Mouse (Mus musculus): ENCODE measurements around the gene Hes2. TPM values are rescaled to one million over a fixed set of nuclear protein-coding genes. Genes with fewer than 3 reads are reported as not detected.

The Hes2 gene
- polyA plus RNA-seq, 1 experiment from 2014 or later = 1.0 TPM

GRCm38 (mm10) chr4:152185510-152186204 lies 27.0 kb downstream of the Hes2 start:
- peaks cover 18% of the 10 kb centered on the region for H3K4me1 ChIP-seq (ENCODE audit: control insufficient read depth, insufficient read depth, low read length)
- H3K4me2 ChIP-seq = peak overlapping the region; percentile 32
- ATAC-seq (ENCODE audit: low FRiP score) (peak; percentile 43; the same call in 1 of the 2 replicates), DNase-seq (ENCODE audit: low spot score, missing footprints) (peak; percentile 93)
- 4% methylated on average over 19 of the region's 19 CpGs for whole genome bisulfite sequencing
- no peak overlapping the region for H3K27ac ChIP-seq (ENCODE audit: low read depth, low read length)
- H3K36me3 ChIP-seq (ENCODE audit: control insufficient read depth, insufficient read depth, low read length) = no peaks in the 10 kb centered on the region
- H3K4me3 ChIP-seq (ENCODE audit: low read depth, low read length) = no peak overlapping the region
- peak overlapping the region; percentile 43 for H3K9ac ChIP-seq (ENCODE audit: low read length)
- no peaks in the 10 kb centered on the region for H3K9me3 ChIP-seq (ENCODE audit: control insufficient read depth, low read length)
- no peaks in the 10 kb centered on the region for H3K27me3 ChIP-seq (ENCODE audit: control insufficient read depth, insufficient read depth, low read length)

DNA sequence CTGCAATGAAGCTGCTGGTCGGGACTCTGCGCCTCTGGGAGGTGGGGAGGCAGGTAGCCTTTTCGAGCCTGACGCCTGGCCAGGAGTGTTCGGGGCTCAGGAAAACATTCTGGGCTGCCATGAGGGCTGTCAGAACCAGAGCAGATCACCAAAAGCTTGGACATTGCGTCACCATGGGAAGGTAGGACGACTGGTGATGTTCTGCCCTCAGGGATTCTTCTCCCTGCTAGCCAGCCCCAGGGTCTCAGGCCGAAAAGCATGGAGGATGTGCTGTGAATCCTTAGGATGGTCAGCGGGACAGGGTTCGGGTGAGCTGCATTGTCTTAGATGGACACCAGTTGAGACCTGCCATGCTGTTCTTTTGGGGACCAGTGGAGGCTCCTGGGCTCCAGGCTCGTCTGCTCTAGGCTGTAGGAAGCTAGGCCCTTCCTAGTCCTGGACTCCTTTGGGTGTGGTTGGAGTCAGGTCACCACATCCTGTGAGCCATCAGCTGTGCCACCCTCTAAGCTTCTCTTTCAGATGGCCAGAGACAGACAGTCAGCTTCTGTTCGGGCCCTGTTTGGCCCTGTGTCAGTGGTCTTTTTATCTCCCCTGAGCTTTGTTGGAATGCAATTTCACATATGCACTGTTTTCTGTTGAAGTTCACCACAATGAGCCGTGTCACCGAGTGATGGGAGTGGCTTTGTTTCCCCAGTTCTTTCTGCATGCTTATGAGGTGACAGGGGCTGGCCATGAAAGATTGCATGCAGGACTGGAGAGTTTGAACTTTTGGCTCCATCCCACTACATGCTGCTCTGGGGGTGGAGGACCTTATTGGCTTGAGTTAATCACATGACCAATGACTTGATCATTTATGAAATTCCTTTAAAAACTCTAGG lies 27.8 kb downstream of the Hes2 start:
- no peaks in the 10 kb centered on the region for H3K9me3 ChIP-seq (ENCODE audit: control insufficient read depth, low read length)
- no peaks in the 10 kb centered on the region for H3K36me3 ChIP-seq (ENCODE audit: control insufficient read depth, insufficient read depth, low read length)
- 46% methylated on average over 14 of the region's 14 CpGs for WGBS
- peak overlapping the region; percentile 32 for H3K4me2 ChIP-seq
- DNase-seq (ENCODE audit: low spot score, missing footprints) (no peak), ATAC-seq (ENCODE audit: low FRiP score) (peak; percentile 17; the same call in 1 of the 2 replicates)
- H3K9ac ChIP-seq (ENCODE audit: low read length) = peak overlapping the region; percentile 43
- no peak overlapping the region for H3K4me3 ChIP-seq (ENCODE audit: low read depth, low read length)
- no peak overlapping the region for H3K27ac ChIP-seq (ENCODE audit: low read depth, low read length)
- H3K4me1 ChIP-seq (ENCODE audit: control insufficient read depth, insufficient read depth, low read length) = peaks cover 18% of the 10 kb centered on the region
- H3K27me3 ChIP-seq (ENCODE audit: control insufficient read depth, insufficient read depth, low read length) = no peaks in the 10 kb centered on the region

DNA sequence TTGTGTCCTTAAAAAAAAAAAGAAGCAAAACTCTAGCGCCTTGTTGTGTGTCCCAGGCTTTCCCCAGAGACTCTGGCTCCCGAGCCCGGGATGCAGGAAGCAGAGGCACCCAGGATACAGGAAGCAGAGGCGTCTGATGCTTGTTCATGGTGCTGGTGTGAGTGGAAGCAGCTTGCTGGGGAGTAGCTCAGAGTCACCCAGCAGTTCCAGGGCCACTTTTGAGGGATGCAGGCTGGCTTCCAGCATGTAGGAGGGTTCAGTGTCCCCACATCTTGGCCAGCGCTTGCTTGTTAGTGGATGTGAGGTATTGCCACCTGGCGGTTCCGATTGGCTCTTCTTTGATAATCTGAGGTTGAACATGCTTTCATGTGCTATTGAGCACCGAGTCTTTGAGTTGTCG lies 28.5 kb downstream of the Hes2 start:
- Histone ChIP-seq H3K4me1 (ENCODE audit: control insufficient read depth, insufficient read depth, low read length) (peaks cover 18% of the 10 kb centered on the region), H3K27me3 (ENCODE audit: control insufficient read depth, insufficient read depth, low read length) (no peaks in the 10 kb centered on the region), H3K36me3 (ENCODE audit: control insufficient read depth, insufficient read depth, low read length) (no peaks in the 10 kb centered on the region), H3K9ac (ENCODE audit: low read length) (no peak overlapping the region), H3K9me3 (ENCODE audit: control insufficient read depth, low read length) (no peaks in the 10 kb centered on the region), H3K4me3 (ENCODE audit: low read depth, low read length) (no peak overlapping the region), H3K27ac (ENCODE audit: low read depth, low read length) (no peak overlapping the region), H3K4me2 (no peak overlapping the region)
- WGBS = 90% methylated on average over 9 of the region's 9 CpGs
- no peak for DNase-seq (ENCODE audit: low spot score, missing footprints)
- ATAC-seq (ENCODE audit: low FRiP score) = no peak

DNA sequence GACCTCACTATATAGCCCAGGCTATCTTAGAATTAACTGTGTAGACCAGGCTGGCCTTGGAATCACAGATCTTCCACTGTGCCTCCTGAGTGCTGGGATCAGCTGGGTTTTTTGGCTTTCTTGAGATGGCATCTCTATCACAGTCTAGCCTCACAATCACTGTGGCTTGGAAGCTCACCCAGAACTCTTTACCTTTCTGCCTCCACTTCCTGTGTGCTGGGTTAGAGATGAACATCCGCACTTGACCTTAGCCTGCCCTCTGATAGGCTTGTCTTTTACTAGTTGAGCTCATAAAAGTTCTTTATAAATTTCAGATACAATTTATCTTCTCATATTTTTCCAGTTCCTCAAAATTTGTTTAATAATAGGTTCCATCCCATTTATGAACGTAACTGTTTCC lies 30.0 kb downstream of the Hes2 start:
- H3K27ac ChIP-seq (ENCODE audit: low read depth, low read length) = no peak overlapping the region
- H3K4me1 ChIP-seq (ENCODE audit: control insufficient read depth, insufficient read depth, low read length) = peaks cover 18% of the 10 kb centered on the region
- H3K36me3 ChIP-seq (ENCODE audit: control insufficient read depth, insufficient read depth, low read length) = no peaks in the 10 kb centered on the region
- H3K4me2 ChIP-seq = no peak overlapping the region
- H3K9ac ChIP-seq (ENCODE audit: low read length) = no peak overlapping the region
- no peak for DNase-seq (ENCODE audit: low spot score, missing footprints)
- H3K27me3 ChIP-seq (ENCODE audit: control insufficient read depth, insufficient read depth, low read length) = no peaks in the 10 kb centered on the region
- H3K9me3 ChIP-seq (ENCODE audit: control insufficient read depth, low read length) = no peaks in the 10 kb centered on the region
- 94% methylated on average over 2 of the region's 2 CpGs for WGBS
- no peak for ATAC-seq (ENCODE audit: low FRiP score)
- H3K4me3 ChIP-seq (ENCODE audit: low read depth, low read length) = no peak overlapping the region

- no peaks in the 10 kb centered on the region for H3K36me3 ChIP-seq (ENCODE audit: control insufficient read depth, insufficient read depth, low read length)
- H3K9ac ChIP-seq (ENCODE audit: low read length) = no peak overlapping the region
- DNase-seq (ENCODE audit: low spot score, missing footprints) (no peak), ATAC-seq (ENCODE audit: low FRiP score) (no peak)
- no peaks in the 10 kb centered on the region for H3K27me3 ChIP-seq (ENCODE audit: control insufficient read depth, insufficient read depth, low read length)
- WGBS = 85% methylated on average over 6 of the region's 6 CpGs
- H3K9me3 ChIP-seq (ENCODE audit: control insufficient read depth, low read length) = no peaks in the 10 kb centered on the region
- no peak overlapping the region for H3K4me2 ChIP-seq
- no peak overlapping the region for H3K4me3 ChIP-seq (ENCODE audit: low read depth, low read length)
- H3K27ac ChIP-seq (ENCODE audit: low read depth, low read length) = no peak overlapping the region
- peaks cover 18% of the 10 kb centered on the region for H3K4me1 ChIP-seq (ENCODE audit: control insufficient read depth, insufficient read depth, low read length)
Observed at GRCm38 (mm10) chr4:152189071-152189470, 30.4 kb downstream of the Hes2 start.

DNA sequence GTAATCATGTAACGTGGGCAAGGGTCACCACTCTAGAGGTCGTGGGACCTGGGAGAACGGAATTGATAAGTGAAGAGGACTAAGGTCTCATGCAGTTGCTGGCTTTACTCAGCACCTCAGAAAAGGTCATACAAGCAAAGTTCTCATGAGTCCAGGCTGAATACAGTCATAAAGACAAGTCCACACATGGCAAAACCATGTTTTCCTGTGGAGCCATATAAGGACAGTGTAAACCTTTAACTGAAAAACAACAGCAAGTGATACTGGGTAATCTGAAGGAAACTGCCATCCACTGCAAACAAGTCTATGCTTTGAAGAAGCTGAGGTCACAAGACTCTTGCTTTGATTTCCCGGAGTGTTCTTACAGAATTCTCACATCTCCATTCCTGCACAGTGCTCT lies 31.0 kb downstream of the Hes2 start:
- Histone ChIP-seq H3K9ac (ENCODE audit: low read length) (no peak overlapping the region), H3K4me2 (no peak overlapping the region), H3K4me1 (ENCODE audit: control insufficient read depth, insufficient read depth, low read length) (peaks cover 18% of the 10 kb centered on the region), H3K4me3 (ENCODE audit: low read depth, low read length) (no peak overlapping the region), H3K9me3 (ENCODE audit: control insufficient read depth, low read length) (no peaks in the 10 kb centered on the region), H3K27ac (ENCODE audit: low read depth, low read length) (no peak overlapping the region), H3K36me3 (ENCODE audit: control insufficient read depth, insufficient read depth, low read length) (no peaks in the 10 kb centered on the region), H3K27me3 (ENCODE audit: control insufficient read depth, insufficient read depth, low read length) (no peaks in the 10 kb centered on the region)
- 94% methylated on average over 4 of the region's 4 CpGs for WGBS
- no peak for DNase-seq (ENCODE audit: low spot score, missing footprints)
- ATAC-seq (ENCODE audit: low FRiP score) = no peak

- Histone ChIP-seq H3K4me1 (ENCODE audit: control insufficient read depth, insufficient read depth, low read length) (peaks cover 15% of the 10 kb centered on the region), H3K4me2 (no peak overlapping the region), H3K27ac (ENCODE audit: low read depth, low read length) (no peak overlapping the region), H3K36me3 (ENCODE audit: control insufficient read depth, insufficient read depth, low read length) (no peaks in the 10 kb centered on the region), H3K27me3 (ENCODE audit: control insufficient read depth, insufficient read depth, low read length) (no peaks in the 10 kb centered on the region), H3K4me3 (ENCODE audit: low read depth, low read length) (no peak overlapping the region), H3K9ac (ENCODE audit: low read length) (no peak overlapping the region), H3K9me3 (ENCODE audit: control insufficient read depth, low read length) (no peaks in the 10 kb centered on the region)
- ATAC-seq (ENCODE audit: low FRiP score) (no peak), DNase-seq (ENCODE audit: low spot score, missing footprints) (no peak)
- 78% methylated on average over 11 of the region's 11 CpGs for whole genome bisulfite sequencing
Observed at GRCm38 (mm10) chr4:152190096-152190653, 31.5 kb downstream of the Hes2 start.

GRCm38 (mm10) chr4:152190701-152191100 lies 32.0 kb downstream of the Hes2 start:
- Histone ChIP-seq H3K9ac (ENCODE audit: low read length) (no peak overlapping the region), H3K4me2 (no peak overlapping the region), H3K9me3 (ENCODE audit: control insufficient read depth, low read length) (no peaks in the 10 kb centered on the region), H3K4me1 (ENCODE audit: control insufficient read depth, insufficient read depth, low read length) (peaks cover 10% of the 10 kb centered on the region), H3K4me3 (ENCODE audit: low read depth, low read length) (no peak overlapping the region), H3K27ac (ENCODE audit: low read depth, low read length) (no peak overlapping the region), H3K27me3 (ENCODE audit: control insufficient read depth, insufficient read depth, low read length) (no peaks in the 10 kb centered on the region), H3K36me3 (ENCODE audit: control insufficient read depth, insufficient read depth, low read length) (no peaks in the 10 kb centered on the region)
- DNase-seq (ENCODE audit: low spot score, missing footprints) = no peak
- ATAC-seq (ENCODE audit: low FRiP score) = no peak
- WGBS = 89% methylated on average over 5 of the region's 5 CpGs

DNA sequence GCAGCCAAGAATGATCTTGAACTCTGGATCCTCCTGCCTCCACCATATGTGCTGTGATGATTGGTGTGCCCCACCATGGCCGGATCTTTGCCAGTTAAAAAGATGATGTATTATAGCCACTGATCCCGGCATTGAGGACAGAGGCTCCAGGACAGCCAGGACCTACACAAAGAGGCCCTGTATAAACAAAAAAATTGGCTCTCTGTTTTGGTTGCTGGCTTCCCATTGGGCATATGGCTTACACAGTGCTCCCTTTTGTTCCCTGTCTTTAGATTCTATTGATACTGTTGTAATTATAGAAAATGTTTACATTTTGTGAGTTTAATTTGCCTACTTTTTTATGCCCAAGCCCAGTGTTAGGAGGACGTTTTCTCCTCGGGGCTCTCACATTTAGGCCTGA lies 33.9 kb downstream of the Hes2 start:
- no peaks in the 10 kb centered on the region for H3K9me3 ChIP-seq (ENCODE audit: control insufficient read depth, low read length)
- ATAC-seq (ENCODE audit: low FRiP score) = no peak
- WGBS = 72% methylated on average over 4 of the region's 4 CpGs
- no peaks in the 10 kb centered on the region for H3K36me3 ChIP-seq (ENCODE audit: control insufficient read depth, insufficient read depth, low read length)
- no peak overlapping the region for H3K9ac ChIP-seq (ENCODE audit: low read length)
- H3K27ac ChIP-seq (ENCODE audit: low read depth, low read length) = no peak overlapping the region
- DNase-seq (ENCODE audit: low spot score, missing footprints) = no peak
- H3K4me3 ChIP-seq (ENCODE audit: low read depth, low read length) = no peak overlapping the region
- H3K4me1 ChIP-seq (ENCODE audit: control insufficient read depth, insufficient read depth, low read length) = no peaks in the 10 kb centered on the region
- no peak overlapping the region for H3K4me2 ChIP-seq
- H3K27me3 ChIP-seq (ENCODE audit: control insufficient read depth, insufficient read depth, low read length) = no peaks in the 10 kb centered on the region

Measured in midbrain, embryonic 11.5 days (tissue).